Mouse (Mus musculus) testis, adult 2 months (tissue): Measurements from ENCODE around the gene Gm17087. TPM values are rescaled to one million over a fixed set of nuclear protein-coding genes. Genes with fewer than 3 reads are reported as not detected.

Source experiments
- H3K27ac ChIP-seq: fragments of 200-500 bp; 2 replicates; pipeline ENCODE4 v1.5.1; 2012; ENCODE audit warnings: low read depth, low read length; ENCODE audit not compliant: control insufficient read depth, insufficient read depth
- H3K27me3 ChIP-seq: fragments of 200-500 bp; 2 replicates; pipeline ENCODE4 v1.6.1; 2012; ENCODE audit warnings: mild to moderate bottlenecking, low read length, moderate library complexity; ENCODE audit not compliant: control insufficient read depth, insufficient read depth
- H3K36me3 ChIP-seq: fragments of 200-500 bp; 2 replicates; pipeline ENCODE4 v1.6.1; 2012; ENCODE audit warnings: mild to moderate bottlenecking, low read length; ENCODE audit not compliant: control insufficient read depth, insufficient read depth
- H3K4me1 ChIP-seq: fragments of 200-500 bp; 2 replicates; pipeline ENCODE4 v1.6.1; 2012; ENCODE audit warnings: low read length; ENCODE audit not compliant: control insufficient read depth, insufficient read depth
- H3K4me3 ChIP-seq: fragments of 200-500 bp; 2 replicates; pipeline ENCODE4 v1.5.1; 2012; ENCODE audit warnings: low read depth, mild to moderate bottlenecking, low read length, moderate library complexity, mixed read lengths; ENCODE audit not compliant: control insufficient read depth
- CTCF ChIP-seq: fragments of 200-500 bp; IDR thresholded peaks from 2 replicates; pipeline ENCODE4 v1.5.1; 2012; ENCODE audit warnings: low read depth, mild to moderate bottlenecking, inconsistent platforms, low read length, moderate library complexity; ENCODE audit not compliant: control insufficient read depth, insufficient read depth, insufficient replicate concordance
- POLR2A ChIP-seq: fragments of 200-500 bp; IDR thresholded peaks from 2 replicates; pipeline ENCODE4 v1.6.1; 2012; ENCODE audit warnings: low read depth, mild to moderate bottlenecking, inconsistent platforms, low read length, moderate library complexity; ENCODE audit not compliant: control insufficient read depth
- polyA plus RNA-seq: library from polyadenylated mRNA; depleted of rRNA; stranded (reverse); fragments of >200 nt; gene quantifications from 2 replicates; pipeline ENCODE4 v1.2.3, GENCODE M21; 2012

Gm17087 gene
- polyA plus RNA-seq, 1 experiment: not detected

GRCm38 (mm10) chr17:8556223-8556622, 10.5 kb downstream of the Gm17087 start:
- Histone ChIP-seq H3K27me3 (no peaks in the 10 kb centered on the region), H3K27ac (no peak overlapping the region), H3K4me3 (no peak overlapping the region), H3K36me3 (no peaks in the 10 kb centered on the region), H3K4me1 (no peaks in the 10 kb centered on the region)
- TF ChIP-seq POLR2A (no peak), CTCF (no peak)

DNA sequence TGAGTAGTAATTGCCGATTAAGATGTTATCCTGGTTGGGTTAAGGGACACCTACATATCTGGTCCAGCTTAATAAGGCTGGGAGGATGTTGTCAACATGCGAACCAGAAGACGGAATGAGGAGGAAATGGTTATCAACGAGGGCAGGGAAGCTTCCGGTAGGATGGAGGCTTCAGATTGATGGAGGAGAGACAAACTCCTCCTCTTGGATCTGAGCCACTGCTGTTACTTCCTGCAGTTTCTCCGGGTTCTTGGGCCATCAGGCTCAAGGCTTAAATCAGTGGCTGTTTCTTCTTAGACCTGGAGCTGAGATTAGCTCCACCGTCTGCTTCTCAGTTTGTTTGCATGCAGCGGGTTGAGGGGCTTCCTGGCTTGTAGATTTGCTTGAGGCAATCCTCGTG, 11.0 kb downstream of the Gm17087 start:
- Histone ChIP-seq H3K4me1 (no peaks in the 10 kb centered on the region), H3K36me3 (no peaks in the 10 kb centered on the region), H3K27ac (no peak overlapping the region), H3K27me3 (no peaks in the 10 kb centered on the region), H3K4me3 (no peak overlapping the region)
- TF ChIP-seq CTCF: no peak
- TF ChIP-seq POLR2A: no peak

DNA sequence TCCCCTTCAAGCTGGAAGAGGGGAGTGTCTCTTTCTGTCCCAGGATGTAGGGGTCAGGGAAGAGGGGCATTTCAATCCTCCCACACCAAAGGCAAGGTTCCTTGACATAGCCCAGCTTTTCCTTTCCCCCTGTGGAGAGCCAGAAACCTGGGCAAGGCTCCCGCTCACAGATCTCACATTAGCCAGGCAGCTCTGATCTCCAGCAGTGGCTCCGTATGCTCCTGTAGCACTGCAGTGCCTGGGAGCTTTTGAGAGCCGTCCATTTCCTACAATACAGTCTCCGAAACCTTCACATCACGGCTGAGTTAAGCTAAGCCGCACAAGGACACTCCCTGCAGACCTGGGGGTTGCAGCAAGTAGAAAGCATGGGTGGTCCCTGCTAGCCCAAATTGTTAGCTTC, 12.5 kb downstream of the Gm17087 start:
- no peak for TF ChIP-seq POLR2A
- TF ChIP-seq CTCF: no peak
- Histone ChIP-seq H3K36me3 (no peaks in the 10 kb centered on the region), H3K4me3 (no peak overlapping the region), H3K27me3 (no peaks in the 10 kb centered on the region), H3K4me1 (no peaks in the 10 kb centered on the region), H3K27ac (no peak overlapping the region)

- TF ChIP-seq CTCF (no peak), POLR2A (no peak)
- no peaks in the 10 kb centered on the region for H3K4me1 ChIP-seq
- no peak overlapping the region for H3K27ac ChIP-seq
- no peaks in the 10 kb centered on the region for H3K36me3 ChIP-seq
- H3K27me3 ChIP-seq: no peaks in the 10 kb centered on the region
- H3K4me3 ChIP-seq: no peak overlapping the region
Measured at GRCm38 (mm10) chr17:8553601-8554000, 13.1 kb downstream of the Gm17087 start.

- TF ChIP-seq CTCF: no peak
- TF ChIP-seq POLR2A: no peak
- no peaks in the 10 kb centered on the region for H3K4me1 ChIP-seq
- no peak overlapping the region for H3K4me3 ChIP-seq
- H3K27me3 ChIP-seq: no peaks in the 10 kb centered on the region
- no peaks in the 10 kb centered on the region for H3K36me3 ChIP-seq
- no peak overlapping the region for H3K27ac ChIP-seq
Measured at GRCm38 (mm10) chr17:8552346-8553035, 14.3 kb downstream of the Gm17087 start.

- Histone ChIP-seq H3K36me3 (no peaks in the 10 kb centered on the region), H3K27ac (no peak overlapping the region), H3K4me1 (no peaks in the 10 kb centered on the region), H3K27me3 (no peaks in the 10 kb centered on the region), H3K4me3 (no peak overlapping the region)
- TF ChIP-seq POLR2A: no peak
- no peak for TF ChIP-seq CTCF
Measured at GRCm38 (mm10) chr17:8551641-8552040, 15.1 kb downstream of the Gm17087 start.

GRCm38 (mm10) chr17:8548733-8549132, 18.0 kb downstream of the Gm17087 start:
- H3K4me1 ChIP-seq: no peaks in the 10 kb centered on the region
- no peak overlapping the region for H3K27ac ChIP-seq
- H3K27me3 ChIP-seq: no peaks in the 10 kb centered on the region
- TF ChIP-seq CTCF: no peak
- no peak for TF ChIP-seq POLR2A
- H3K36me3 ChIP-seq: no peaks in the 10 kb centered on the region
- no peak overlapping the region for H3K4me3 ChIP-seq
